Mouse (Mus musculus) A20 (cell line): ENCODE measurements at regions not wholly inside any gene's neighbourhood (a gene's known extent, or its start where the extent isn't known, plus 50 kb on each side); places are given as distances from the start of the nearest gene placed in this dataset.

ENCODE experiments used
- DNase-seq: peaks from one replicate; pipeline ENCODE4 v3.0.0-alpha.2; 2011; ENCODE audit warnings: low read depth, low spot score

- DNase-seq, result no peak
Measured at GRCm38 (mm10) chr11:112407681-112408080, 374.3 kb upstream of the Sox9 start.

GRCm38 (mm10) chr11:112412434-112412833, 369.6 kb upstream of the Sox9 start:
- no peak for DNase-seq

- DNase-seq, result no peak
Measured at GRCm38 (mm10) chr11:112442639-112443038, 339.4 kb upstream of the Sox9 start.

GRCm38 (mm10) chr11:112443890-112444289, 338.1 kb upstream of the Sox9 start:
- no peak for DNase-seq

GRCm38 (mm10) chr11:112449632-112450031, 332.4 kb upstream of the Sox9 start:
- DNase-seq, result no peak

- DNase-seq, result no peak
Measured at GRCm38 (mm10) chr11:112450227-112450626, 331.8 kb upstream of the Sox9 start.

GRCm38 (mm10) chr11:112458075-112458474, 323.9 kb upstream of the Sox9 start:
- DNase-seq, result no peak

GRCm38 (mm10) chr11:112463121-112463520, 318.9 kb upstream of the Sox9 start:
- no peak for DNase-seq

- DNase-seq, result no peak
Measured at GRCm38 (mm10) chr11:112464386-112464785, 317.6 kb upstream of the Sox9 start.

GRCm38 (mm10) chr11:112470336-112470735, 311.7 kb upstream of the Sox9 start:
- no peak for DNase-seq

GRCm38 (mm10) chr11:112473237-112473636, 308.8 kb upstream of the Sox9 start:
- no peak for DNase-seq

- DNase-seq, result no peak
Measured at GRCm38 (mm10) chr11:112473681-112474080, 308.3 kb upstream of the Sox9 start.

- DNase-seq, result no peak
Measured at GRCm38 (mm10) chr11:112480360-112480759, 301.7 kb upstream of the Sox9 start.

GRCm38 (mm10) chr11:112501781-112502180, 280.2 kb upstream of the Sox9 start:
- DNase-seq, result no peak

- no peak for DNase-seq
Measured at GRCm38 (mm10) chr11:112519076-112519475, 262.9 kb upstream of the Sox9 start.

- DNase-seq, result no peak
Measured at GRCm38 (mm10) chr11:112524983-112525382, 257.0 kb upstream of the Sox9 start.

GRCm38 (mm10) chr11:112542573-112542972, 239.5 kb upstream of the Sox9 start:
- DNase-seq, result no peak

GRCm38 (mm10) chr11:112543473-112543872, 238.6 kb upstream of the Sox9 start:
- no peak for DNase-seq

- DNase-seq, result no peak
Measured at GRCm38 (mm10) chr11:112545231-112546010, 236.6 kb upstream of the Sox9 start.

GRCm38 (mm10) chr11:112546162-112546561, 235.9 kb upstream of the Sox9 start:
- DNase-seq, result no peak

- DNase-seq, result no peak
Measured at GRCm38 (mm10) chr11:112552838-112553237, 229.2 kb upstream of the Sox9 start.

GRCm38 (mm10) chr11:112563027-112563426, 219.0 kb upstream of the Sox9 start:
- DNase-seq, result no peak

GRCm38 (mm10) chr11:112564706-112565215, 217.3 kb upstream of the Sox9 start:
- DNase-seq, result no peak
